30 mouse cellular contexts compared by ENCODE assay signal in genomic region chr5:148680341-148680740, GRCm38 (mm10).
DNase-seq lines count a peak whose midpoint lies in the region; ATAC-seq and TF ChIP-seq lines count a peak whose summit lies in the region.
"Had no signal": no experiment of that assay in that cellular context is flagged by ENCODE, and none has a peak within 500 bp of the region (broad histone marks: within the 10 kb centered on the region; RNA-seq: fewer than 3 reads in every experiment).

No protein-coding gene starts in this region.

- H3K4me2 ChIP-seq in embryonic facial prominence, embryonic 11.5 days (ENCODE audit: low read depth, low read length): no peak overlapping the region
- no peak overlapping the region for H3K4me2 ChIP-seq in liver, embryonic 13.5 days
- no peak overlapping the region for H3K4me2 ChIP-seq in stomach, postnatal 0 days (replicated peaks; ENCODE audit: low read depth)
- H3K4me2 ChIP-seq in midbrain, postnatal 0 days (ENCODE audit: low read depth, low read length, poor library complexity, severe bottlenecking): no peak overlapping the region
- H3K4me2 ChIP-seq: embryonic facial prominence, embryonic 13.5 days; forebrain, embryonic 15.5 days; heart, embryonic 12.5 days; hindbrain, embryonic 14.5 days; kidney, embryonic 15.5 days; limb, embryonic 13.5 days; midbrain, embryonic 11.5 days had no signal

- H3K27me3 ChIP-seq in embryonic facial prominence, embryonic 11.5 days (ENCODE audit: control insufficient read depth, insufficient read depth, low read length): no peaks in the 10 kb centered on the region
- H3K27me3 ChIP-seq in embryonic facial prominence, embryonic 10.5 days (replicated peaks; ENCODE audit: low read depth, poor library complexity, severe bottlenecking): no peaks in the 10 kb centered on the region
- no peaks in the 10 kb centered on the region for H3K27me3 ChIP-seq in liver, embryonic 13.5 days
- H3K27me3 ChIP-seq in stomach, postnatal 0 days (ENCODE audit: control insufficient read depth, insufficient read depth, low read length): no peaks in the 10 kb centered on the region
- H3K27me3 ChIP-seq in midbrain, postnatal 0 days (ENCODE audit: insufficient read depth, low read length): no peaks in the 10 kb centered on the region
- H3K27me3 ChIP-seq: CH12.LX; embryonic facial prominence, embryonic 13.5 days; forebrain, embryonic 15.5 days; heart, embryonic 12.5 days; kidney, embryonic 15.5 days; limb, embryonic 13.5 days; Patski had no signal

- ATAC-seq in embryonic facial prominence, embryonic 11.5 days (replicated peaks; ENCODE audit: insufficient number of reproducible peaks, low FRiP score, low TSS enrichment, low read depth): peak; percentile 39; the same call in 1 of the 2 replicates
- ATAC-seq in liver, embryonic 13.5 days (ENCODE audit: low read depth): peak; percentile 48
- ATAC-seq in stomach, postnatal 0 days (ENCODE audit: low FRiP score, low TSS enrichment): 0 out of 2 replicates have a peak, but pooled peaks have one; percentile 24
- ATAC-seq in midbrain, postnatal 0 days (ENCODE audit: low FRiP score): no peak
- ATAC-seq: forebrain, embryonic 15.5 days; midbrain, embryonic 16.5 days; Patski had no signal

- no peak for DNase-seq in embryonic facial prominence, embryonic 11.5 days (ENCODE audit: low spot score)
- DNase-seq in embryonic facial prominence, embryonic 10.5 days (ENCODE audit: low spot score): no peak
- DNase-seq in ES-E14 (ENCODE audit: low read depth, low spot score): no peak
- no peak for DNase-seq in liver, embryonic 13.5 days
- DNase-seq in stomach, postnatal 0 days (ENCODE audit: low spot score): no peak
- no peak for DNase-seq in midbrain, postnatal 0 days (ENCODE audit: low spot score)
- no peak for DNase-seq in thymus, postnatal 10 days (ENCODE audit: low spot score in 2 of 2)
- DNase-seq: adrenal gland, adult 8-10 months; cerebellum, adult 2 months; cerebellum, postnatal 25 days; gastrocnemius, adult 2 months; gastrocnemius, postnatal 36 days; heart, adult 2 months; heart, postnatal 4 days; kidney, adult 18-20 months; kidney, postnatal 25 days; lung, postnatal 36 days; thymus, postnatal 4 days had no signal

- H3K36me3 ChIP-seq in embryonic facial prominence, embryonic 11.5 days (replicated peaks; ENCODE audit: control insufficient read depth, insufficient read depth, low read depth, low read length): no peaks in the 10 kb centered on the region
- H3K36me3 ChIP-seq in embryonic facial prominence, embryonic 10.5 days (replicated peaks): no peaks in the 10 kb centered on the region
- no peaks in the 10 kb centered on the region for H3K36me3 ChIP-seq in ES-E14 (ENCODE audit: control insufficient read depth, insufficient read depth, low read length, poor library complexity, severe bottlenecking)
- H3K36me3 ChIP-seq in liver, embryonic 13.5 days: no peaks in the 10 kb centered on the region
- no peaks in the 10 kb centered on the region for H3K36me3 ChIP-seq in stomach, postnatal 0 days (ENCODE audit: control insufficient read depth, insufficient read depth, low read length)
- no peaks in the 10 kb centered on the region for H3K36me3 ChIP-seq in midbrain, postnatal 0 days (ENCODE audit: insufficient read depth, low read length)
- H3K36me3 ChIP-seq: embryonic facial prominence, embryonic 13.5 days; forebrain, embryonic 10.5 days; forebrain, embryonic 15.5 days; heart, embryonic 12.5 days; kidney, embryonic 15.5 days; limb, embryonic 13.5 days had no signal

- 84% methylated on average over 5 of the region's 5 CpGs for WGBS in embryonic facial prominence, embryonic 11.5 days
- WGBS in embryonic facial prominence, embryonic 10.5 days: 90% methylated on average over 5 of the region's 5 CpGs
- WGBS in liver, embryonic 13.5 days (ENCODE audit: insufficient replicate concordance): 59% methylated on average over 5 of the region's 5 CpGs
- WGBS in stomach, postnatal 0 days: 88% methylated on average over 5 of the region's 5 CpGs
- 91% methylated on average over 5 of the region's 5 CpGs for WGBS in midbrain, postnatal 0 days

- in situ Hi-C loops in ES-E14 (cut with MboI; ENCODE audit: low sequenced_read_pairs in 2 of 2, unreplicated experiment in 2 of 2): no loop called here

- no peak for TF ChIP-seq CTCF in stomach, postnatal 0 days (IDR thresholded peaks at IDR 0.05; ENCODE audit: low read depth)
- TF ChIP-seq CTCF in midbrain, postnatal 0 days (IDR thresholded peaks at IDR 0.05): no peak

- no peak overlapping the region for H3K9ac ChIP-seq in embryonic facial prominence, embryonic 11.5 days (replicated peaks; ENCODE audit: low read length)
- H3K9ac ChIP-seq in ES-E14 (ENCODE audit: insufficient read depth, low read depth, low read length, poor library complexity, severe bottlenecking): peak overlapping the region; percentile 38; the same call in 1 of the 2 replicates
- H3K9ac ChIP-seq in liver, embryonic 13.5 days: no peak overlapping the region
- no peak overlapping the region for H3K9ac ChIP-seq in stomach, postnatal 0 days (ENCODE audit: low read length)
- no peak overlapping the region for H3K9ac ChIP-seq in midbrain, postnatal 0 days (replicated peaks; ENCODE audit: low read length, poor library complexity, severe bottlenecking)
- H3K9ac ChIP-seq: embryonic facial prominence, embryonic 13.5 days; forebrain, embryonic 15.5 days; heart, embryonic 12.5 days; hindbrain, embryonic 14.5 days; kidney, embryonic 15.5 days; limb, embryonic 13.5 days had no signal

- H3K4me3 ChIP-seq in embryonic facial prominence, embryonic 11.5 days (ENCODE audit: low read depth, low read length): no peak overlapping the region
- H3K4me3 ChIP-seq in embryonic facial prominence, embryonic 10.5 days: no peak overlapping the region
- H3K4me3 ChIP-seq in ES-E14 (ENCODE audit: insufficient read depth in 1 of 2, low read depth in 1 of 2, low read length in 2 of 2, poor library complexity in 1 of 2, severe bottlenecking in 1 of 2): peak overlapping the region in 1 of 2 experiments; percentile 39; a peak in 1 of 4 replicates
- no peak overlapping the region for H3K4me3 ChIP-seq in liver, embryonic 13.5 days (replicated peaks)
- H3K4me3 ChIP-seq in stomach, postnatal 0 days (ENCODE audit: low read depth, low read length): no peak overlapping the region
- H3K4me3 ChIP-seq in midbrain, postnatal 0 days (ENCODE audit: low read depth, low read length): no peak overlapping the region
- H3K4me3 ChIP-seq: embryonic facial prominence, embryonic 13.5 days; forebrain, embryonic 10.5 days; forebrain, embryonic 15.5 days; gastrocnemius, adult 2 months; heart, adult 2 months; heart, embryonic 12.5 days; kidney, embryonic 15.5 days; left cerebral cortex, adult 2 months; limb, embryonic 13.5 days had no signal

- no peak overlapping the region for H3K27ac ChIP-seq in embryonic facial prominence, embryonic 11.5 days (replicated peaks; ENCODE audit: low read depth, low read length)
- no peak overlapping the region for H3K27ac ChIP-seq in embryonic facial prominence, embryonic 10.5 days (replicated peaks)
- H3K27ac ChIP-seq in ES-E14 (ENCODE audit: insufficient read depth, low read depth, low read length, poor library complexity, severe bottlenecking): no peak overlapping the region
- H3K27ac ChIP-seq in liver, embryonic 13.5 days: no peak overlapping the region
- no peak overlapping the region for H3K27ac ChIP-seq in stomach, postnatal 0 days (replicated peaks)
- no peak overlapping the region for H3K27ac ChIP-seq in midbrain, postnatal 0 days (ENCODE audit: low read depth, low read length)
- H3K27ac ChIP-seq: embryonic facial prominence, embryonic 13.5 days; forebrain, embryonic 10.5 days; forebrain, embryonic 15.5 days; gastrocnemius, adult 2 months; heart, adult 2 months; hindbrain, embryonic 14.5 days; kidney, embryonic 15.5 days; left cerebral cortex, adult 2 months; limb, embryonic 13.5 days had no signal

- no peaks in the 10 kb centered on the region for H3K4me1 ChIP-seq in embryonic facial prominence, embryonic 11.5 days (ENCODE audit: control insufficient read depth, insufficient read depth, low read length)
- no peaks in the 10 kb centered on the region for H3K4me1 ChIP-seq in embryonic facial prominence, embryonic 10.5 days
- H3K4me1 ChIP-seq in ES-E14 (ENCODE audit: control insufficient read depth in 2 of 2, insufficient read depth in 2 of 2, low read length in 2 of 2, poor library complexity in 1 of 2): peaks cover 2% of the 10 kb centered on the region in 2 experiments; a peak in 2 of 4 replicates
- H3K4me1 ChIP-seq in liver, embryonic 13.5 days (replicated peaks): 0 out of 2 replicates have a peak, but pooled peaks cover 10% of the 10 kb centered on the region
- H3K4me1 ChIP-seq in stomach, postnatal 0 days (replicated peaks; ENCODE audit: control insufficient read depth, insufficient read depth): no peaks in the 10 kb centered on the region
- no peaks in the 10 kb centered on the region for H3K4me1 ChIP-seq in midbrain, postnatal 0 days (ENCODE audit: insufficient read depth, low read length)
- H3K4me1 ChIP-seq: embryonic facial prominence, embryonic 13.5 days; forebrain, embryonic 10.5 days; forebrain, embryonic 15.5 days; heart, embryonic 12.5 days; kidney, embryonic 15.5 days; limb, embryonic 13.5 days had no signal

- TF ChIP-seq EP300 in stomach, postnatal 0 days (optimal IDR thresholded peaks at IDR 0.05): no peak

- no peaks in the 10 kb centered on the region for H3K9me3 ChIP-seq in embryonic facial prominence, embryonic 11.5 days (replicated peaks; ENCODE audit: control insufficient read depth, low read length)
- peaks cover 10% of the 10 kb centered on the region; the same call in 1 of the 2 replicates for H3K9me3 ChIP-seq in embryonic facial prominence, embryonic 10.5 days
- H3K9me3 ChIP-seq in ES-E14 (ENCODE audit: control insufficient read depth, insufficient read depth, low read depth, low read length): no peaks in the 10 kb centered on the region
- H3K9me3 ChIP-seq in liver, embryonic 13.5 days (replicated peaks): peaks cover 3% of the 10 kb centered on the region; the same call in 1 of the 2 replicates
- no peaks in the 10 kb centered on the region for H3K9me3 ChIP-seq in stomach, postnatal 0 days (ENCODE audit: control insufficient read depth, low read length)
- H3K9me3 ChIP-seq in midbrain, postnatal 0 days (ENCODE audit: low read length): no peaks in the 10 kb centered on the region
- H3K9me3 ChIP-seq: forebrain, embryonic 15.5 days; kidney, embryonic 15.5 days had no signal

TF ChIP-seq in ES-E14, 5 proteins besides CTCF, POLR2A, EP300 and RAD21:
- no peak for TF ChIP-seq ZC3H11A (IDR thresholded peaks at IDR 0.05; ENCODE audit: borderline replicate concordance, low read depth, low read length)
- no peak for TF ChIP-seq HCFC1 (IDR thresholded peaks at IDR 0.05; ENCODE audit: borderline replicate concordance, insufficient read depth, low read length)
